Mouse (Mus musculus) cortical plate, adult 2 months (tissue): ENCODE measurements at regions not wholly inside any gene's neighbourhood (a gene's known extent, or its start where the extent isn't known, plus 50 kb on each side); places are given as distances from the start of the nearest gene placed in this dataset.

Experiments used
- CTCF ChIP-seq: fragments of 200-500 bp; IDR thresholded peaks from 2 replicates; pipeline ENCODE4 v1.5.1; 2011; ENCODE audit warnings: mild to moderate bottlenecking, control low read depth, low read length; ENCODE audit not compliant: insufficient read depth; ENCODE audit errors: extremely low read depth
- POLR2A ChIP-seq: fragments of 200-500 bp; IDR thresholded peaks from 2 replicates; pipeline ENCODE4 v1.6.1; 2011; ENCODE audit warnings: mild to moderate bottlenecking, low read length, control low read depth; ENCODE audit not compliant: insufficient read depth; ENCODE audit errors: extremely low read depth

GRCm38 (mm10) chr14:106424714-106425113 lies 318.7 kb downstream of the Trim52 start:
- TF ChIP-seq CTCF (no peak), POLR2A (no peak)
